Mouse (Mus musculus) kidney, embryonic 16.5 days (tissue): ENCODE measurements at regions not wholly inside any gene's neighbourhood (a gene's known extent, or its start where the extent isn't known, plus 50 kb on each side); places are given as distances from the start of the nearest gene placed in this dataset.
A peak's percentile ranks its signal among the peaks of the same experiment; 100 is the strongest.

Experiments
- ATAC-seq: fragments of 200-750 bp; cut with Nextera tagmentation; 2 replicates; pipeline ENCODE4 v1.8.0; 2017; ENCODE audit warnings: moderate TSS enrichment; ENCODE audit not compliant: low FRiP score, low TSS enrichment
- H3K27ac ChIP-seq: fragments of 300-500 bp; sonication (generic); 2 replicates; pipeline ENCODE4 v1.5.1; 2014; ENCODE audit warnings: low read length
- H3K27me3 ChIP-seq: fragments of 300-500 bp; sonication (generic); 2 replicates; pipeline ENCODE4 v1.6.1; 2014; ENCODE audit warnings: low read length, control low read depth, mixed read lengths; ENCODE audit not compliant: insufficient read depth
- H3K36me3 ChIP-seq: fragments of 300-500 bp; sonication (generic); 2 replicates; pipeline ENCODE4 v1.6.1; 2014; ENCODE audit warnings: low read length, control low read depth, mixed read lengths; ENCODE audit not compliant: insufficient read depth
- H3K4me1 ChIP-seq: fragments of 300-500 bp; sonication (generic); 2 replicates; pipeline ENCODE4 v1.6.1; 2014; ENCODE audit warnings: low read length, control low read depth, mixed read lengths; ENCODE audit not compliant: insufficient read depth
- H3K4me2 ChIP-seq: fragments of 300-500 bp; sonication (generic); replicated peaks from 2 replicates; pipeline ENCODE4 v1.6.1; 2014; ENCODE audit warnings: low read depth, low read length
- H3K4me3 ChIP-seq: fragments of 300-500 bp; sonication (generic); 2 replicates; pipeline ENCODE4 v1.5.1; 2014; ENCODE audit warnings: mild to moderate bottlenecking, low read length
- H3K9ac ChIP-seq: fragments of 300-500 bp; sonication (generic); replicated peaks from 2 replicates; pipeline ENCODE4 v1.6.1; 2014; ENCODE audit warnings: low read length
- H3K9me3 ChIP-seq: fragments of 300-500 bp; sonication (generic); 2 replicates; pipeline ENCODE4 v1.6.1; 2016; ENCODE audit warnings: low read length, control low read depth
- WGBS: fragments of 180-500 bp; shearing (Covaris S2); extraction: QIAGEN DNeasy Blood & Tissue Kit; methylation state at CpG from one replicate; pipeline ENCODE4 v1.1.7; 2014; 5-methylcytosine and 5-hydroxymethylcytosine counted together

GRCm38 (mm10) chr6:75805223-75805622 lies 692.4 kb downstream of the Gm9008 start:
- no peak overlapping the region for H3K4me3 ChIP-seq
- H3K4me1 ChIP-seq = no peaks in the 10 kb centered on the region
- 81% methylated on average over 4 of the region's 4 CpGs for WGBS
- no peak overlapping the region for H3K9ac ChIP-seq
- no peak overlapping the region for H3K4me2 ChIP-seq
- H3K9me3 ChIP-seq = no peaks in the 10 kb centered on the region
- no peaks in the 10 kb centered on the region for H3K27me3 ChIP-seq
- no peak overlapping the region for H3K27ac ChIP-seq
- H3K36me3 ChIP-seq = no peaks in the 10 kb centered on the region
- ATAC-seq = no peak

GRCm38 (mm10) chr6:75799993-75800392 lies 697.6 kb downstream of the Gm9008 start:
- no peak for ATAC-seq
- Histone ChIP-seq H3K9me3 (no peaks in the 10 kb centered on the region), H3K4me2 (no peak overlapping the region), H3K4me1 (no peaks in the 10 kb centered on the region), H3K36me3 (no peaks in the 10 kb centered on the region), H3K9ac (no peak overlapping the region), H3K4me3 (no peak overlapping the region), H3K27ac (no peak overlapping the region), H3K27me3 (no peaks in the 10 kb centered on the region)
- WGBS = 75% methylated on average over 3 of the region's 3 CpGs

- Histone ChIP-seq H3K4me2 (no peak overlapping the region), H3K36me3 (no peaks in the 10 kb centered on the region), H3K27me3 (no peaks in the 10 kb centered on the region), H3K4me3 (no peak overlapping the region), H3K4me1 (no peaks in the 10 kb centered on the region), H3K27ac (no peak overlapping the region), H3K9me3 (no peaks in the 10 kb centered on the region), H3K9ac (no peak overlapping the region)
- 63% methylated on average over 2 of the region's 2 CpGs for WGBS
- no peak for ATAC-seq
Observed at GRCm38 (mm10) chr6:75799546-75799945, 698.0 kb downstream of the Gm9008 start.

- peak overlapping the region; percentile 18; the same call in 1 of the 2 replicates for H3K4me2 ChIP-seq
- WGBS = 65% methylated on average over 20 of the region's 20 CpGs
- no peaks in the 10 kb centered on the region for H3K4me1 ChIP-seq
- no peaks in the 10 kb centered on the region for H3K27me3 ChIP-seq
- H3K36me3 ChIP-seq = no peaks in the 10 kb centered on the region
- no peaks in the 10 kb centered on the region for H3K9me3 ChIP-seq
- H3K9ac ChIP-seq = no peak overlapping the region
- H3K27ac ChIP-seq = no peak overlapping the region
- ATAC-seq = no peak
- H3K4me3 ChIP-seq = no peak overlapping the region
Observed at GRCm38 (mm10) chr6:75782680-75783079, 714.9 kb downstream of the Gm9008 start.

- Histone ChIP-seq H3K4me2 (no peak overlapping the region), H3K27ac (no peak overlapping the region), H3K9me3 (no peaks in the 10 kb centered on the region), H3K36me3 (no peaks in the 10 kb centered on the region), H3K27me3 (no peaks in the 10 kb centered on the region), H3K4me3 (no peak overlapping the region), H3K4me1 (no peaks in the 10 kb centered on the region), H3K9ac (no peak overlapping the region)
- no peak for ATAC-seq
- 91% methylated on average over 4 of the region's 4 CpGs for WGBS
Observed at GRCm38 (mm10) chr6:75763041-75763440, 734.5 kb downstream of the Gm9008 start.

- 65% methylated on average over 2 of the region's 2 CpGs for WGBS
- Histone ChIP-seq H3K4me3 (no peak overlapping the region), H3K9ac (no peak overlapping the region), H3K27ac (no peak overlapping the region), H3K36me3 (no peaks in the 10 kb centered on the region), H3K9me3 (no peaks in the 10 kb centered on the region), H3K27me3 (no peaks in the 10 kb centered on the region), H3K4me2 (no peak overlapping the region), H3K4me1 (no peaks in the 10 kb centered on the region)
- no peak for ATAC-seq
Observed at GRCm38 (mm10) chr6:75756184-75756583, 741.4 kb downstream of the Gm9008 start.
